Mouse (Mus musculus): ENCODE results near the gene Rasl11a.

DNA sequence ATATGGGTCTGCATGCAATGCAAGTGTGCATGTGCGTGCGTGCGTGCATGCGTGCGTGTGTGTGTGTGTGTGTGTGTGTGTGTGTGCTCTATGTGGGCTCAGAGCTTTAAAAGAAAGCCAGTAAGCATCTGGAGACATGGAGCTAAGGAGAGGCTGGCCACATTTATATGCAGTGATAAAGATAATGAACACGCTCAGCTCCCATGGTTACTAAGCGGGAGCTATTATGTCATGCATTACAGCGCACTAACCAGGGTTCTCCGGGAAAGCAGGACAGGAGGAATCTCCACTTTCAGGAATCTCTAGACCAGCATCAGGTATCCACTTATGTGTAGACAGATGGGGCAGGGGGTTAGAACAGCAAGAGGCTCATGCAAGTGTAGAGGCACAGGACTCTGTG lies 13.9 kb downstream of the Rasl11a start:
- TF ChIP-seq CTCF (IDR thresholded peaks at IDR 0.05; ENCODE audit: control insufficient read depth, insufficient read depth, insufficient read length) (no peak), FOSL1 (IDR thresholded peaks at IDR 0.05; ENCODE audit: insufficient read depth, low read length, poor library complexity, severe bottlenecking) (no peak), MYOG (IDR thresholded peaks at IDR 0.05; ENCODE audit: control insufficient read depth, extremely low read depth, insufficient read length) (no peak)

Data from C2C12 (cell line).